Mouse (Mus musculus) neural tube, embryonic 13.5 days (tissue): Measurements from ENCODE around the gene Gm49380. TPM values are rescaled to one million over a fixed set of nuclear protein-coding genes. Genes with fewer than 3 reads are reported as not detected.

ENCODE experiments used
- ATAC-seq: fragments of 200-750 bp; cut with Nextera tagmentation; 2 replicates; pipeline ENCODE4 v1.8.0; 2017; ENCODE audit warnings: low read depth, mild to moderate bottlenecking, moderate TSS enrichment, moderate library complexity
- H3K27ac ChIP-seq: fragments of 300-500 bp; sonication (generic); replicated peaks from 2 replicates; pipeline ENCODE4 v1.5.1; 2015; ENCODE audit warnings: moderate library complexity, mild to moderate bottlenecking, inconsistent platforms
- H3K27me3 ChIP-seq: fragments of 300-500 bp; sonication (generic); 2 replicates; pipeline ENCODE4 v1.6.1; 2015; ENCODE audit warnings: mild to moderate bottlenecking, inconsistent platforms
- H3K36me3 ChIP-seq: fragments of 300-500 bp; sonication (generic); 2 replicates; pipeline ENCODE4 v1.6.1; 2015; ENCODE audit warnings: mild to moderate bottlenecking, inconsistent platforms
- H3K4me1 ChIP-seq: fragments of 300-500 bp; sonication (generic); replicated peaks from 2 replicates; pipeline ENCODE4 v1.6.1; 2015; ENCODE audit warnings: inconsistent platforms
- H3K4me2 ChIP-seq: fragments of 300-500 bp; sonication (generic); 2 replicates; pipeline ENCODE4 v1.6.1; 2015; ENCODE audit warnings: inconsistent platforms, mild to moderate bottlenecking, moderate library complexity
- H3K4me3 ChIP-seq: fragments of 300-500 bp; sonication (generic); 2 replicates; pipeline ENCODE4 v1.5.1; 2015; ENCODE audit warnings: mild to moderate bottlenecking, inconsistent platforms
- H3K9ac ChIP-seq: fragments of 300-500 bp; sonication (generic); 2 replicates; pipeline ENCODE4 v1.6.1; 2015; ENCODE audit warnings: moderate library complexity, mild to moderate bottlenecking, inconsistent platforms
- H3K9me3 ChIP-seq: fragments of 300-500 bp; sonication (generic); 2 replicates; pipeline ENCODE4 v1.6.1; 2016; ENCODE audit warnings: inconsistent platforms
- WGBS: fragments of 180-500 bp; shearing (Covaris S2); methylation state at CpG from one replicate; pipeline ENCODE4 v1.1.7; 2015; 5-methylcytosine and 5-hydroxymethylcytosine counted together
- polyA plus RNA-seq: library from polyadenylated mRNA; unstranded; fragments of >200 nt; fragmentation: Nextera tagmentation; extraction: Ambion mirVana; gene quantifications from 2 replicates; pipeline ENCODE4 v1.2.1, GENCODE M21; 2015

Gm49380 gene
- polyA plus RNA-seq, 1 experiment from 2014 or later = 0.18 TPM

DNA sequence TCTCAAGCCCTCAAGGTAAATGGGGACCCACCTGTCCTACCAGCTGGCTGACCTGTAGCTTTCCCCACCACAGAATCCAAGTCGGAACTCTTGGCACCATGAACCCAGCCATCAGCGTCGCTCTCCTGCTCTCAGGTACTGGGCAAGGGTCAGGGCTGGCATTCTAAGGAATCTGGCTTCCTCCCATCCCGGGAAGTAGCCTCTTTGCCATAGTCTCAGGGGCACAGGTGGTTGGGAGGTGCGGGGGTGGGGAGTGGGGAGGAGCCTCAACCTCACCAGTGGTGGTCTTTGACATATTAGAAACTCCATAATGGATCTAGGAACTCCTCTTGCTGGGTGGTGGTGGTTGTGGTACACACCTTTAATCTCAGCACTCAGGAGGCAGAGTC lies 67.4 kb downstream of the Gm49380 start:
- H3K9me3 ChIP-seq = no peaks in the 10 kb centered on the region
- H3K4me2 ChIP-seq = no peak overlapping the region
- 88% methylated on average over 5 of the region's 5 CpGs for WGBS
- no peak overlapping the region for H3K4me3 ChIP-seq
- H3K9ac ChIP-seq = no peak overlapping the region
- no peaks in the 10 kb centered on the region for H3K36me3 ChIP-seq
- no peak overlapping the region for H3K27ac ChIP-seq
- H3K4me1 ChIP-seq = peaks cover 19% of the 10 kb centered on the region
- ATAC-seq = no peak
- H3K27me3 ChIP-seq = peaks cover 50% of the 10 kb centered on the region

DNA sequence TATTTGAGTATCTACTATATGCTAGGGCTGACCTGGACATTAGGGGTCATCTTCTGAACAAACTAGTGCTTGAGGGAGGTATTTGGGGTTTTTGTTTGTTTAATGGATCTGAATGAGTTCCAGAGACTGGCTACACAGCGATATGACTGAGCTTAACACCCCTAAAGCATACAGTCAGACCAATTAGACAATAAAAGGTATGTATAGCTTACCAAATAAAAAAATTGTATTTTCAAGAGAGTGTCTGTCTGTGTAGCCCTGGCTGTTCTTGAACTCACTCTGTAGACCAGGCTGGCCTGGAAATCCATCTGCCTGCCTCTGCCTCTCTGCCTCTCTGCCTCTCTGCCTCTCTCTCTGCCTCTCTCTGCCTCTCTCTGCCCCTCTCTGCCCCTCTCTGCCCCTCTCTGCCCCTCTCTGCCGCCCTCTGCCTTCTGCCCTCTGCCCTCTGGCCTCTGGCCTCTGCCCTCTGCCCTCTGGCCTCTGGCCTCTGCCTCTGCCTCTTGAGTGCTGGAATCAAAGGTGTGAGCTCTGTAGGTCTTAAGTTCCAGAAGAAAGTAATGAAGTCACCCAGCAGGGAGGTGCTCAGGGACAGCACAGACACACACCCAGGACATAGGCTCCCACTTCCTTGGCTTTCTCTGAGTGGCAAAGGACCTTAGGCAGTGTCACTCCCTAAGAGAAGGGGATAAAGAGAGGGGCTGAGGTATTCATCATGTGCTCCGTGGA lies 68.0 kb downstream of the Gm49380 start:
- no peak overlapping the region for H3K27ac ChIP-seq
- WGBS = 66% methylated on average over 3 of the region's 3 CpGs
- no peak for ATAC-seq
- H3K36me3 ChIP-seq = no peaks in the 10 kb centered on the region
- H3K4me2 ChIP-seq = no peak overlapping the region
- H3K4me3 ChIP-seq = no peak overlapping the region
- no peaks in the 10 kb centered on the region for H3K9me3 ChIP-seq
- H3K4me1 ChIP-seq = peaks cover 19% of the 10 kb centered on the region
- no peak overlapping the region for H3K9ac ChIP-seq
- H3K27me3 ChIP-seq = peaks cover 51% of the 10 kb centered on the region

DNA sequence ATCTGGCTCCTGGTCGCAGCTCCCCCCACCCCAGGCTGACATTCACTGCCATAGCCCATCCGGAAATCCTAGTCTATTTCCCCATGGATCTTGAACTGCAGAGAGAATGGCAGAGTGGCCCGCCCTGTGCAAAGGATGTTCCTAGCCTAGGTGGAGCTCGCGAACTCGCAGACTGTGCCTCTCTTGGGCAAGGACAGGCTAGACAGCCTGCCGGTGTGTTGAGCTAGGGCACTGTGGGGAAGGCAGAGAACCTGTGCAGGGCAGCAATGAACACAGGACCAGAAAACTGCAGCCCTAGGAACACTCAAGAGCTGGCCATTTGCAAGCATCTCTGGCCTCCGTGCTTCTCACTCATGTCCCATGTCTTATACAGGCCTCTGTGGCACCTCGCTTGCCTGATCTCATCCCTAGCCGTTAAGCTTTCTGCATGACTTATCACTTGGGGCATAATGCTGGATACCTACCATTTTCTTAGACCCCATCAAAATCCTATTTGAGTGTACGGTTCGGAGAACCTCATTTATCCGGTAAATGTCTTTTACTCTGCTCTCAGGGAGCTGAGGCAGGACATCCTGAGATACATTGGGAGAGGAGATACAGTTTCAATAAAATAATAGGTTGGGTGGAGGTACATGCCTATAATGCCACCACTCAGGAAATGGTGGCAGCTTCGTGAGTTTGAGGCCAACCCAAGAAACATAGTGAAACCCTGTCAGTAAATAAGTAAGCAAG lies 68.7 kb downstream of the Gm49380 start:
- Histone ChIP-seq H3K9me3 (no peaks in the 10 kb centered on the region), H3K4me1 (peaks cover 19% of the 10 kb centered on the region), H3K4me3 (no peak overlapping the region), H3K9ac (no peak overlapping the region), H3K27me3 (peaks cover 51% of the 10 kb centered on the region), H3K27ac (no peak overlapping the region), H3K4me2 (peak overlapping the region; percentile 72; the same call in 1 of the 2 replicates), H3K36me3 (no peaks in the 10 kb centered on the region)
- 39% methylated on average over 14 of the region's 14 CpGs for whole genome bisulfite sequencing
- ATAC-seq = no peak

DNA sequence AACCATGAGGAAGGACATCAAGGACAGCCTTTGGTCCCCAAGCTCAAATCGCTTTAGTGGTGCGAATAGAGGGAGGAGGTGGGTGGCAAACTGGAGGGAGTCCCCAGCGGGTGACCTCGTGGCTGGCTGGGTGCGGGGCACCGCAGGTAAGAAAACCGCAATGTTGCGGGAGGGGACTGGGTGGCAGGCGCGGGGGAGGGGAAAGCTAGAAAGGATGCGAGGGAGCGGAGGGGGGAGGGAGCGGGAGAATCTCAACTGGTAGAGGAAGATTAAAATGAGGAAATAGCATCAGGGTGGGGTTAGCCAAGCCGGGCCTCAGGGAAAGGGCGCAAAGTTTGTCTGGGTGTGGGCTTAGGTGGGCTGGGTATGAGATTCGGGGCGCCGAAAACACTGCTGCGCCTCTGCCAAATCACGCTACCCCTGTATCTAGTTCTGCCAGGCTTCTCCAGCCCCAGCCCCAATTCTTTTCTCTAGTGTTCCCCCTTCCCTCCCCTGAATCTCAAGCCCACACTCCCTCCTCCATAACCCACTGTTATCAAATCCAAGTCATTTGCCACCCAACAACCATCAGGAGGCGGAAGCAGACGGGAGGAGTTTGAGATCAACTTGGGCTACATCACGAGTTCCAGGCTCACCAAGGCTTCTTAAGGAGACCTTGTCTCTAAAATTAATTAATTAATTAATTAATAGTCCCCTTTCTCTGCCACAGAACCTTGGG lies 69.4 kb downstream of the Gm49380 start:
- H3K36me3 ChIP-seq = no peaks in the 10 kb centered on the region
- peak overlapping the region; percentile 41 for H3K4me3 ChIP-seq
- H3K9me3 ChIP-seq = no peaks in the 10 kb centered on the region
- peaks cover 19% of the 10 kb centered on the region for H3K4me1 ChIP-seq
- no peak overlapping the region for H3K27ac ChIP-seq
- 0 out of 2 replicates have a peak, but pooled peaks have one; percentile 49 for ATAC-seq
- H3K4me2 ChIP-seq = peak overlapping the region; percentile 72
- peak overlapping the region; percentile 56 for H3K9ac ChIP-seq
- peaks cover 51% of the 10 kb centered on the region for H3K27me3 ChIP-seq
- 5% methylated on average over 23 of the region's 23 CpGs for WGBS

DNA sequence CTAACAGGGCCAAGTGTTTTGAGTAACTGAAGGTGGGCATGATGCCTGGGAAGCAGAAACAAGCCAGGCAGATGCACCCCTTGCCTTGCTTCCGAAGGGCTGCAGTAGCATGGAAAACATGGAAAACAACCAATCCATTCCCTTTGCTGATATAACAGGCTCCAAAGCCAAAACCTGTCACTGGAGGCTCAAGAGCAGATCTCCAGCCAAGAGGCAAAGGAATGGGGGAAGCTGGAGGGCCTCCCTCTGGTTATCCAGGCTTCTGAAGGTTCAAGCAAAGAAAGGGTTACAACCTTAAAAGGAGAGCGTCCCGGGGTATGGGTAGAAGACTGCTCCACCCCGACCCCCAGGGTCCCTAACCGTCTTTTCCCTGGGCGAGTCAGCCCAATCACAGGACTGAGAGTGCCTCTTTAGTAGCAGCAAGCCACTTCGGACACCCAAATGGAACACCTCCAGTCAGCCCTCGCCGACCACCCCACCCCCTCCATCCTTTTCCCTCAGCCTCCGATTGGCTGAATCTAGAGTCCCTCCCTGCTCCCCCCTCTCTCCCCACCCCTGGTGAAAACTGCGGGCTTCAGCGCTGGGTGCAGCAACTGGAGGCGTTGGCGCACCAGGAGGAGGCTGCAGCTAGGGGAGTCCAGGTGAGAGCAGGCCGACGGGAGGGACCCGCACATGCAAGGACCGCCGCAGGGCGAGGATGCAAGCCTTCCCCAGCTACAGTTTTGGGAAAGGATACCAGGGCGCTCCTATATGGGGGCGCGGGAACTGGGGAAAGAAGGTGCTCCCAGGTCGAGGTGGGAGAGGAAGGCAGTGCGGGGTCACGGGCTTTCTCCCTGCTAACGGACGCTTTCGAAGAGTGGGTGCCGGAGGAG lies 70.2 kb downstream of the Gm49380 start, which contains the start of gene Thy1:
TSS of gene Thy1 (plus strand) at position 549 of the 872 bp plus-strand sequence.
- Histone ChIP-seq H3K9me3 (no peaks in the 10 kb centered on the region), H3K4me3 (peak within 1 kb of the TSS; percentile 41), H3K36me3 (no peaks in the 10 kb centered on the region), H3K27ac (no peak within 1 kb of the TSS), H3K9ac (peak within 1 kb of the TSS; percentile 56), H3K4me2 (peak within 1 kb of the TSS; percentile 72), H3K4me1 (peaks cover 19% of the 10 kb centered on the region), H3K27me3 (peaks cover 51% of the 10 kb centered on the region)
- WGBS = under 1% methylated on average over 30 of the region's 30 CpGs
- ATAC-seq = peak; percentile 82

DNA sequence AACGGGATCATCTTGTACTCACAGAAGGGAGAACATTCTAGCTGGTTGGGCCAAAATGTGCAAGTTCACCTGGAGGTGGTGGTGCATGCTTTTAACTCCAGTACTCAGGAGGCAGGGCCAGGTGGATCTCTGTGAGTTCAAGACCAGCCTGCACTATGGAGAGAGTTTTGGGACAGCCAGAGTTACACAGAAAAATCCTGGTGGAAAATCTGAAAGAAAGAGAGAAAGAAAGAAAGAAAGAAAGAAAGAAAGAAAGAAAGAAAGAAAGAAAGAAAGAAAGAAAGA lies 71.0 kb downstream of the Gm49380 start:
- 77% methylated on average over 1 of the region's 1 CpGs for WGBS
- Histone ChIP-seq H3K27ac (no peak overlapping the region), H3K4me3 (no peak overlapping the region), H3K36me3 (no peaks in the 10 kb centered on the region), H3K27me3 (peaks cover 51% of the 10 kb centered on the region), H3K9ac (no peak overlapping the region), H3K4me2 (no peak overlapping the region), H3K9me3 (no peaks in the 10 kb centered on the region), H3K4me1 (peaks cover 19% of the 10 kb centered on the region)
- ATAC-seq = no peak

DNA sequence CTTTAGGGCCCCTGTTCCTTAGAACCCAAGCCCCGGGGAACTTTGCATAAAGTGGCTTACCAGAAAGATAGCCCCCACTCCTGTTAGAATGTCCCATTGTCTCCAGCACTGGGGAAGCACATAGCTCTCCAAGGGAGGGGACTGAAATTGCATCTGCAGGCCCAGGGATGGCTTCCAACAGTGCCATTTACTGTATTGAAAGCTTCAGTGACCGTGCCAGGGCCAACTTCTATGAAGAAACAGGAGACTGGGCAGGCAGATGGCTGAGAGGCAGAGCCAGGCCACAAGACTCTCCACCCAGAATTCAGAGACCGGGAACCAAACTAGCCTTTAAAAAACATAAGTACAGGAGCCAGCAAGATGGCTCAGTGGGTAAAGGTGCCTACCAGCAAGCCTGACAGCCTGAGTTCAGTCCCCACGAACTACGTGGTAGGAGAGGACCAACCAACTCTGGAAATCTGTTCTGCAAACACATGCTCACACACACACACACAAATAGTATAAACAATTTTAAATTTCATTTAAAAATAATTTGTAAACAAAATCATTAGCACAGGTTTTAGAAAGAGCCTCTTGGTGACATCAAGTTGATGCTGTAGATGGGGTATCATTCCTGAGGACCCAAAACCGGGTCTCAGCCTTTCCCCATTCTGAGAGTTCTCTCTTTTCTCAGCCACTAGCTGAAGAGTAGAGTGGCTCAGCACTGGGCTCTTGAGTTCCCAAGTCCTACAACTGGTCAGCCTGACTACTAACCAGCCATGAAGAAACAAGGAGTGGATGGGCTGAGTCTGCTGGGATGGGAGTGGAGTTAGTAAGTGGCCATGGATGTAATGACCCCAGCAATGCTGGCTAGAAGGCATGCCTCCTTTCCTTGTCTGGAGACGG lies 71.5 kb downstream of the Gm49380 start:
- Histone ChIP-seq H3K4me1 (peaks cover 19% of the 10 kb centered on the region), H3K9ac (no peak overlapping the region), H3K27me3 (peaks cover 51% of the 10 kb centered on the region)

DNA sequence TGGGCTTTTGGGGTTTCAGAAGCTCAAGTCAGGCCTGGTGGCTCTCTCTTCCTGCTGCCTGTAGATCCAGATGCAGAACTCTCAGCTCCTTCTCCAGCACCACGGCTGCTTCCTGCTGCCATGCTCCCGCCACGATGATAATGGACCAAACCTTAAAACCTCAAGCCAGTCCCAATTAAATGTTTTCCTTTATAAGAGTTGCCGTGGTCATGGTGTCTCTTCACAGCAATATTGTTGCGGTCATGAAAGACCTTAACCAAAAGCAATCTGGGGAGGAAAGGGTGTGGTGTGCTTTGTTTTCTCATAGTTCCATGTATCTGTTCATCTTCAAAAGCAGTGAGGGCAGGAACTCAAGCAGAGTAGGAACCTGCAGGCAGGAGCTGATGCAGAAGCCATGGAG lies 76.2 kb downstream of the Gm49380 start:
- no peak for ATAC-seq

More for the DNA sequence above, 71.5 kb downstream of the Gm49380 start:
- Histone ChIP-seq H3K36me3 (no peaks in the 10 kb centered on the region), H3K4me3 (no peak overlapping the region), H3K4me2 (no peak overlapping the region), H3K27ac (no peak overlapping the region), H3K9me3 (no peaks in the 10 kb centered on the region)
- 67% methylated on average over 7 of the region's 7 CpGs for WGBS
- ATAC-seq = no peak

DNA sequence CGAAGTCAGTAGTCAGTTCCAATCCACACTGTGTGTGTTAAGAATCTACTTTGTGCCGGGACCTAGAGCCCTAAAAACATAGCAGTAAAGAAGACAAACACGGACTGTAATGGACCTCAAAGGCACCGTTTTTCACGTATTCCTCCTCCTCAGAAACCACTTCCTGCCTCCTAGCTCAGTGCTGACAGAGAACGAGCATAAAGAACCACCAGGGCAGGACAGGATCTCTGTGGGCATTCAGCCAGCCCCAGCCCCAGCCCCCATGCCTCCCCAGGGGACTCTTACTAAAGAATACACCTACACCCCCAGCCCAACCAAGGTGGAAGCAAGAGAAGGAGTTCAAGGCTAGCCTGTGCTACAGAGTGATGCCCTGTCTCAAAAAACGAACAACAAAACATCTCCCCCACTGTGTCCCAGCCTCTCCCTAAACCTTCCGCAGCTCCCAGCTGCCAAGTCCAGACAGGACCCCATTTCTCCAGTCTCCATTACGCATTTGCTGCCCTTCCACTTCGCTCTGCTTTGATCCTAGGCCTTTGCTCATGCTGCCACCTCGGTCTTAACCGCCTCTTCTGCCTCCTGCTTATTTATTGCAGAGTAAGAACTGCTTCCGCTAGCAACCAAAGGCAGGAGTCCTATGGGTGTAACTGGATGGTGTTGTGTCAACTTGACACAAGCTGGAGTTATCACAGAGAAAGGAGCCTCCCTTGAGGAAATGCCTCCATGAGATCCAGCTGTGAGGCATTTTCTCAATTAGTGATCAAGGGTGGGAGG lies 79.2 kb downstream of the Gm49380 start:
- Histone ChIP-seq H3K4me1 (no peaks in the 10 kb centered on the region), H3K4me2 (no peak overlapping the region), H3K36me3 (no peaks in the 10 kb centered on the region), H3K9ac (no peak overlapping the region), H3K27me3 (no peaks in the 10 kb centered on the region), H3K27ac (no peak overlapping the region), H3K4me3 (no peak overlapping the region), H3K9me3 (no peaks in the 10 kb centered on the region)
- no peak for ATAC-seq
- WGBS = 68% methylated on average over 13 of the region's 13 CpGs

More for the DNA sequence above, 76.2 kb downstream of the Gm49380 start:
- peaks cover 13% of the 10 kb centered on the region for H3K27me3 ChIP-seq
- no peak overlapping the region for H3K4me3 ChIP-seq
- no peaks in the 10 kb centered on the region for H3K9me3 ChIP-seq
- H3K4me1 ChIP-seq = no peaks in the 10 kb centered on the region
- WGBS = 97% methylated on average over 5 of the region's 5 CpGs
- H3K9ac ChIP-seq = no peak overlapping the region
- no peak overlapping the region for H3K4me2 ChIP-seq
- H3K27ac ChIP-seq = no peak overlapping the region
- no peaks in the 10 kb centered on the region for H3K36me3 ChIP-seq

DNA sequence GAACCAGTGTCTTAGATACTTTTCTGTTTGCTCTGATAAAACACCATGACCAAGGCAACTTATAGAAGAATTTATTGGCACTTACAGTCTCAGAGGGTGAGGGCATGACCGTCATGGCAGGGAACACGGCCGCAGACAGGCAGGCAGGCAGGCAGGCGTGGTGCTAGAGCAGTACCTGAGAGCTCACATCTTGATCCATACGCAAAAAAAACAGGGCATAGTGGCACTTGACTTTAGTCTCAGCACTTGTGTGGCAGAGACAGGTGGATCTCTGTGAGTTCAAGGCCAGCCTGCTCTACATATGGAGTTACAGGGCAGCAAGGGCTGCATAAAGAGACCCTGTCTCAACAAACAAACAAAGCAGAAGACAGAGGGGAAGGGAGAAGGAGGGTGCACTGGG lies 80.0 kb downstream of the Gm49380 start:
- Histone ChIP-seq H3K4me1 (no peaks in the 10 kb centered on the region), H3K27me3 (no peaks in the 10 kb centered on the region), H3K9me3 (no peaks in the 10 kb centered on the region), H3K4me3 (no peak overlapping the region), H3K4me2 (no peak overlapping the region), H3K36me3 (no peaks in the 10 kb centered on the region), H3K9ac (no peak overlapping the region), H3K27ac (no peak overlapping the region)
- no peak for ATAC-seq
- whole genome bisulfite sequencing = 97% methylated on average over 5 of the region's 5 CpGs
